ENCODE assay signal across 26 mouse cellular contexts in genomic region chr3:103661714-103662113, GRCm38 (mm10). TPM values are rescaled to one million over a fixed set of nuclear protein-coding genes. Genes with fewer than 3 reads are reported as not detected.
DNase-seq lines count a peak whose midpoint lies in the region; TF ChIP-seq lines count a peak whose summit lies in the region.
"Had no signal": no experiment of that assay in that cellular context is flagged by ENCODE, and none has a peak within 500 bp of the region (broad histone marks: within the 10 kb centered on the region; RNA-seq: fewer than 3 reads in every experiment).

No protein-coding gene starts in this region.

- WGBS in heart, embryonic 10.5 days: 85% methylated on average over 8 of the region's 8 CpGs

- DNase-seq in heart, adult 8-10 months (ENCODE audit: low spot score): peak; percentile 24
- DNase-seq in heart, embryonic 10.5 days (ENCODE audit: low spot score): no peak
- DNase-seq in left cerebral cortex, adult 18-20 months (ENCODE audit: low spot score in 2 of 2): peak; percentile 43 to 61
- DNase-seq in left cerebral cortex, adult 11 months (ENCODE audit: low spot score): no peak
- DNase-seq in right cerebral cortex, adult 18-20 months: peak; percentile 48
- no peak for DNase-seq in right cerebral cortex, postnatal 4 days
- DNase-seq: adrenal gland, postnatal 25 days; cerebellum, adult 18-20 months; heart, postnatal 36 days; kidney, adult 9 months; kidney, postnatal 10 days; layer of hippocampus, postnatal 36 days; thymus, adult 2 months; thymus, postnatal 36 days had no signal

- peaks cover 23% of the 10 kb centered on the region for H3K4me1 ChIP-seq in heart, embryonic 10.5 days
- H3K4me1 ChIP-seq: forebrain, embryonic 10.5 days had no signal

- no peaks in the 10 kb centered on the region for H3K9me3 ChIP-seq in heart, embryonic 10.5 days
- H3K9me3 ChIP-seq: embryonic facial prominence, embryonic 13.5 days; forebrain, embryonic 10.5 days; forebrain, embryonic 15.5 days; limb, embryonic 13.5 days; neural tube, embryonic 13.5 days had no signal

- TF ChIP-seq POLR2A in myocyte (IDR thresholded peaks at IDR 0.05; ENCODE audit: insufficient read length, low read depth): no peak

- no peaks in the 10 kb centered on the region for H3K27me3 ChIP-seq in heart, embryonic 10.5 days (ENCODE audit: insufficient read depth, poor library complexity, severe bottlenecking)
- no peaks in the 10 kb centered on the region for H3K27me3 ChIP-seq in myocyte (ENCODE audit: control insufficient read depth, insufficient read depth, insufficient read length)
- H3K27me3 ChIP-seq: embryonic facial prominence, embryonic 13.5 days; forebrain, embryonic 15.5 days; limb, embryonic 13.5 days; neural tube, embryonic 13.5 days had no signal

- no peak overlapping the region for H3K4me3 ChIP-seq in heart, embryonic 10.5 days
- no peak overlapping the region for H3K4me3 ChIP-seq in myocyte
- H3K4me3 ChIP-seq: embryonic facial prominence, embryonic 13.5 days; forebrain, embryonic 10.5 days; forebrain, embryonic 15.5 days; layer of hippocampus, adult 2 months; limb, embryonic 13.5 days; neural tube, embryonic 13.5 days had no signal

- H3ac ChIP-seq in myocyte (ENCODE audit: control insufficient read depth, insufficient read length): no peak overlapping the region

- no peak overlapping the region for H3K4me2 ChIP-seq in myocyte (ENCODE audit: low read depth)
- H3K4me2 ChIP-seq: embryonic facial prominence, embryonic 13.5 days; forebrain, embryonic 15.5 days; hindbrain, embryonic 14.5 days; limb, embryonic 13.5 days; liver, embryonic 11.5 days; midbrain, embryonic 11.5 days; neural tube, embryonic 13.5 days had no signal

- H3K79me2 ChIP-seq in myocyte (ENCODE audit: control insufficient read depth, insufficient read depth): no peaks in the 10 kb centered on the region

- no peak overlapping the region for H3K27ac ChIP-seq in heart, embryonic 10.5 days
- H3K27ac ChIP-seq: embryonic facial prominence, embryonic 13.5 days; forebrain, embryonic 10.5 days; forebrain, embryonic 15.5 days; hindbrain, embryonic 14.5 days; layer of hippocampus, adult 2 months; limb, embryonic 13.5 days; neural tube, embryonic 13.5 days had no signal

- H3K36me3 ChIP-seq in heart, embryonic 10.5 days: no peaks in the 10 kb centered on the region
- no peaks in the 10 kb centered on the region for H3K36me3 ChIP-seq in myocyte (ENCODE audit: control insufficient read depth, insufficient read depth)
- H3K36me3 ChIP-seq: embryonic facial prominence, embryonic 13.5 days; forebrain, embryonic 10.5 days; forebrain, embryonic 15.5 days; limb, embryonic 13.5 days; neural tube, embryonic 13.5 days had no signal

TF ChIP-seq in myocyte, 11 proteins besides CTCF, POLR2A, EP300 and RAD21:
- TF ChIP-seq MYOG (IDR thresholded peaks at IDR 0.05; ENCODE audit: control insufficient read depth in 1 of 3, insufficient read depth in 1 of 3, insufficient read length in 2 of 3, low read depth in 2 of 3): no peak
- TF ChIP-seq MYOD1 (IDR thresholded peaks at IDR 0.05; ENCODE audit: control insufficient read depth in 1 of 3, insufficient read length in 2 of 3, low read depth in 2 of 3): peak in 2 of 3 experiments; percentile 15 to 34

RNA-seq across cellular contexts. Expression of gene Atg4a-ps, which starts 15.8 kb away (rescaled TPM):
- 1 to 10 TPM in 2 of 4 experiments, not detected in 2; 2.1 to 3.1 TPM for total RNA-seq in heart, adult 8-10 months (2022)
- 0.14 and 0.15 TPM in 2 replicates for polyA plus RNA-seq in heart, embryonic 10.5 days (2016; fragmentation: Nextera tagmentation; extraction: Ambion mirVana)
- total RNA-seq in left cerebral cortex, adult 18-20 months (2021): under 1 TPM in 1 of 2 experiments, not detected in 1; 0.45 TPM
- 0.22 TPM for polyA plus RNA-seq in myocyte (2012; fragmentation: generic; extraction: Trizol)
- total RNA-seq: midbrain, postnatal 0 days had no signal
- polyA plus RNA-seq: forebrain, embryonic 15.5 days; heart, embryonic 14.5 days; midbrain, postnatal 0 days; thymus, adult 2 months had no signal

Comparison
In these comparisons a context has a peak if more than half of its experiments do, and no peak if none do; other contexts are left out.
1. DNase-seq: peak in heart, adult 8-10 months (single experiment), left cerebral cortex, adult 18-20 months (2 of 2) and right cerebral cortex, adult 18-20 months (single experiment); none in heart, embryonic 10.5 days (single experiment), left cerebral cortex, adult 11 months (single experiment) and right cerebral cortex, postnatal 4 days (single experiment).